In the genomic region with DNA sequence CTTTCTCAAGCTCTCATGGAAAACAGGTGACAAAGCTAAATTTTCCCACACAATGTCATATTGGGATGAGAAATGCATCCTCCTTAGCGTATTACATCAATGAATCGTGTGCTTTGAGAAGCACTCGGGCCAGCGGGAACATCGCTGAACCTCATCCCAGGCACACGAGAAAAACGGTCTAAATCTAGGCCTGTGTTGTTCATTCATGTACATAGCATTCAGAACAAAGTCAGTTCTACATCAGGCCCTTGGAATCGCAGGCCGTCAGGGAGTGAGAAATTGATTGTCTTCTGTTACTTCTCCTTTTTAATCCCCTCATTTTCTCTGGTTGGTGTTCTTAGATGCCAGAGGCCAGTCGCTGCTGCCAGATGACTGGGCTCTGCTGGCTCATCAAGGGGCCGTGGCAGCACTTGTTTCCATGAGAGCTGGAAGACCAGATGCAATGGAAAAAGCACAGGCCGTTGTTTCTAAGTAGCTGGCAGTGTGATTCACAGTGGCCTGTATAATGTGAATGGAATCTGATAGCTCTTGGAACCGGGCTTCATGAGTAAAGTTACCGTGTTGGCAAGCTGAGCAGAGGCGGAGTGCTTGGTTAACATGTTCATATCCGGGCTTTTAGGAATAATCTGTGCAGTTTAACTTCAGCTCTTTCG, we compare ENCODE assay signal across 8 mouse cellular contexts.
DNase-seq lines count a peak whose midpoint lies in the region; ATAC-seq and TF ChIP-seq lines count a peak whose summit lies in the region.

No protein-coding gene starts in this region.

- no peak for DNase-seq in limb, embryonic 10.5 days (ENCODE audit: low spot score)
- peak; percentile 86 for DNase-seq in brain, embryonic 14.5 days (ENCODE audit: low read depth)
- DNase-seq in lung, postnatal 4 days, result peak; percentile 28 to 49
- DNase-seq in spleen, adult 18-20 months, result no peak
- DNase-seq in urinary bladder, adult 2 months (ENCODE audit: low spot score), result no peak

- H3K27me3 ChIP-seq in limb, embryonic 12.5 days, result no peaks in the 10 kb centered on the region
- H3K27me3 ChIP-seq in limb, embryonic 10.5 days (ENCODE audit: low read depth, poor library complexity, severe bottlenecking), result no peaks in the 10 kb centered on the region
- H3K27me3 ChIP-seq in heart, embryonic 11.5 days (ENCODE audit: control insufficient read depth, insufficient read depth, low read length), result no peaks in the 10 kb centered on the region

- no peaks in the 10 kb centered on the region for H3K9me3 ChIP-seq in limb, embryonic 12.5 days
- no peaks in the 10 kb centered on the region for H3K9me3 ChIP-seq in limb, embryonic 10.5 days (replicated peaks)
- no peaks in the 10 kb centered on the region for H3K9me3 ChIP-seq in heart, embryonic 11.5 days (replicated peaks; ENCODE audit: control insufficient read depth, low read length)

- no peak overlapping the region for H3K9ac ChIP-seq in limb, embryonic 12.5 days (replicated peaks)
- no peak overlapping the region for H3K9ac ChIP-seq in heart, embryonic 11.5 days (ENCODE audit: low read depth, low read length)

- no peak overlapping the region for H3K4me3 ChIP-seq in limb, embryonic 12.5 days (replicated peaks)
- no peak overlapping the region for H3K4me3 ChIP-seq in limb, embryonic 10.5 days
- no peak overlapping the region for H3K4me3 ChIP-seq in heart, embryonic 11.5 days (ENCODE audit: low read depth, low read length)

- TF ChIP-seq CTCF in brain, embryonic 14.5 days (IDR thresholded peaks at IDR 0.05; ENCODE audit: borderline replicate concordance, extremely low read depth, insufficient read depth, insufficient read length), result no peak

- WGBS in limb, embryonic 12.5 days, result 76% methylated on average over 17 of the region's 17 CpGs
- WGBS in limb, embryonic 10.5 days, result 88% methylated on average over 17 of the region's 17 CpGs
- 78% methylated on average over 17 of the region's 17 CpGs for WGBS in heart, embryonic 11.5 days (ENCODE audit: insufficient replicate concordance)

- H3K4me2 ChIP-seq in limb, embryonic 12.5 days, result no peak overlapping the region
- no peak overlapping the region for H3K4me2 ChIP-seq in heart, embryonic 11.5 days

- TF ChIP-seq POLR2A in brain, embryonic 14.5 days (IDR thresholded peaks at IDR 0.05; ENCODE audit: borderline replicate concordance, extremely low read depth, insufficient read depth, insufficient read length, poor library complexity, severe bottlenecking), result no peak

- H3K36me3 ChIP-seq in limb, embryonic 12.5 days, result no peaks in the 10 kb centered on the region
- no peaks in the 10 kb centered on the region for H3K36me3 ChIP-seq in limb, embryonic 10.5 days
- no peaks in the 10 kb centered on the region for H3K36me3 ChIP-seq in heart, embryonic 11.5 days (ENCODE audit: control insufficient read depth, insufficient read depth, low read length)

- ATAC-seq in limb, embryonic 12.5 days (ENCODE audit: insufficient number of reproducible peaks, insufficient read depth, low FRiP score, low TSS enrichment, low read depth), result no peak
- no peak for ATAC-seq in heart, embryonic 11.5 days (replicated peaks; ENCODE audit: insufficient number of reproducible peaks, low FRiP score, low TSS enrichment)
- ATAC-seq in megakaryocyte progenitor cell, adult 5-6 weeks (replicated peaks; ENCODE audit: poor library complexity), result no peak

- H3K27ac ChIP-seq in limb, embryonic 12.5 days, result peak overlapping the region; percentile 18
- no peak overlapping the region for H3K27ac ChIP-seq in limb, embryonic 10.5 days
- peak overlapping the region; percentile 1; the same call in 1 of the 2 replicates for H3K27ac ChIP-seq in heart, embryonic 11.5 days (ENCODE audit: low read depth, low read length)

- peaks cover 23% of the 10 kb centered on the region for H3K4me1 ChIP-seq in limb, embryonic 12.5 days (replicated peaks)
- peaks cover 4% of the 10 kb centered on the region; the same call in 1 of the 2 replicates for H3K4me1 ChIP-seq in limb, embryonic 10.5 days
- H3K4me1 ChIP-seq in heart, embryonic 11.5 days (ENCODE audit: control insufficient read depth, insufficient read depth, low read length), result no peaks in the 10 kb centered on the region

Comparison
In these comparisons a context has a peak if more than half of its experiments do, and no peak if none do; other contexts are left out.
1. DNase-seq: peak in brain, embryonic 14.5 days (single experiment) and lung, postnatal 4 days (2 of 2); none in limb, embryonic 10.5 days (single experiment), spleen, adult 18-20 months (0 of 2) and urinary bladder, adult 2 months (single experiment).